ENCODE assay signal across 12 mouse cellular contexts in genomic region chr11:68549597-68549996, GRCm38 (mm10). TPM values are rescaled to one million over a fixed set of nuclear protein-coding genes. Genes with fewer than 3 reads are reported as not detected.
A peak's percentile ranks its signal among the peaks of the same experiment; 100 is the strongest.
DNase-seq lines count a peak whose midpoint lies in the region; ATAC-seq and TF ChIP-seq lines count a peak whose summit lies in the region.
"Had no signal": no experiment of that assay in that cellular context is flagged by ENCODE, and none has a peak within 500 bp of the region (broad histone marks: within the 10 kb centered on the region; RNA-seq: fewer than 3 reads in every experiment).

No protein-coding gene starts in this region.

- intact Hi-C loops in left cerebral cortex, postnatal 36 days (cut with DNase I) = no loop called here

- H3K36me3 ChIP-seq in intestine, postnatal 0 days (ENCODE audit: control insufficient read depth, insufficient read depth) = no peaks in the 10 kb centered on the region
- H3K36me3 ChIP-seq in intestine, embryonic 16.5 days (ENCODE audit: control insufficient read depth, insufficient read depth, low read length) = no peaks in the 10 kb centered on the region
- no peaks in the 10 kb centered on the region for H3K36me3 ChIP-seq in thymus, adult 2 months (ENCODE audit: control insufficient read depth, insufficient read depth, low read length)
- no peaks in the 10 kb centered on the region for H3K36me3 ChIP-seq in neural tube, embryonic 15.5 days

- no peaks in the 10 kb centered on the region for H3K27me3 ChIP-seq in intestine, postnatal 0 days (replicated peaks; ENCODE audit: control insufficient read depth, insufficient read depth, low read length)
- no peaks in the 10 kb centered on the region for H3K27me3 ChIP-seq in intestine, embryonic 16.5 days (replicated peaks; ENCODE audit: control insufficient read depth, insufficient read depth, low read length)
- H3K27me3 ChIP-seq in thymus, adult 2 months (ENCODE audit: control insufficient read depth, insufficient read depth, low read length) = no peaks in the 10 kb centered on the region
- H3K27me3 ChIP-seq in neural tube, embryonic 15.5 days (replicated peaks) = no peaks in the 10 kb centered on the region

- H3K4me2 ChIP-seq in intestine, postnatal 0 days (replicated peaks; ENCODE audit: low read depth) = no peak overlapping the region
- no peak overlapping the region for H3K4me2 ChIP-seq in intestine, embryonic 16.5 days (ENCODE audit: low read depth, low read length)
- no peak overlapping the region for H3K4me2 ChIP-seq in neural tube, embryonic 15.5 days

- H3K4me3 ChIP-seq in intestine, postnatal 0 days (ENCODE audit: low read depth, low read length) = no peak overlapping the region
- no peak overlapping the region for H3K4me3 ChIP-seq in intestine, embryonic 16.5 days (ENCODE audit: low read length)
- no peak overlapping the region for H3K4me3 ChIP-seq in thymus, adult 2 months (ENCODE audit: control insufficient read depth, insufficient read depth, low read length)
- no peak overlapping the region for H3K4me3 ChIP-seq in neural tube, embryonic 15.5 days (replicated peaks)

- no peaks in the 10 kb centered on the region for H3K9me3 ChIP-seq in intestine, postnatal 0 days (ENCODE audit: control insufficient read depth)
- H3K9me3 ChIP-seq in intestine, embryonic 16.5 days (ENCODE audit: control insufficient read depth, low read length) = no peaks in the 10 kb centered on the region
- H3K9me3 ChIP-seq in neural tube, embryonic 15.5 days (replicated peaks) = no peaks in the 10 kb centered on the region

- H3K9ac ChIP-seq in intestine, postnatal 0 days (ENCODE audit: low read depth, low read length) = no peak overlapping the region
- no peak overlapping the region for H3K9ac ChIP-seq in intestine, embryonic 16.5 days (ENCODE audit: low read depth, low read length)
- no peak overlapping the region for H3K9ac ChIP-seq in neural tube, embryonic 15.5 days (replicated peaks)

- no peak overlapping the region for H3K27ac ChIP-seq in intestine, postnatal 0 days (ENCODE audit: low read depth, low read length)
- no peak overlapping the region for H3K27ac ChIP-seq in intestine, embryonic 16.5 days (ENCODE audit: low read length)
- H3K27ac ChIP-seq in thymus, adult 2 months (ENCODE audit: control insufficient read depth, insufficient read depth, low read length) = no peak overlapping the region
- H3K27ac ChIP-seq in neural tube, embryonic 15.5 days (replicated peaks) = no peak overlapping the region

- ATAC-seq in intestine, postnatal 0 days = no peak
- ATAC-seq in intestine, embryonic 16.5 days = no peak
- no peak for ATAC-seq in neural tube, embryonic 15.5 days (ENCODE audit: low FRiP score)
- ATAC-seq: midbrain, embryonic 16.5 days had no signal

- H3K4me1 ChIP-seq in intestine, postnatal 0 days (replicated peaks; ENCODE audit: control insufficient read depth, insufficient read depth, low read length) = no peaks in the 10 kb centered on the region
- H3K4me1 ChIP-seq in intestine, embryonic 16.5 days (ENCODE audit: control insufficient read depth, insufficient read depth, low read length) = no peaks in the 10 kb centered on the region
- H3K4me1 ChIP-seq in thymus, adult 2 months (replicated peaks; ENCODE audit: control insufficient read depth, insufficient read depth, low read length) = peaks cover 8% of the 10 kb centered on the region
- H3K4me1 ChIP-seq in neural tube, embryonic 15.5 days = 0 out of 2 replicates have a peak, but pooled peaks cover 6% of the 10 kb centered on the region

- TF ChIP-seq CTCF in intestine, postnatal 0 days (IDR thresholded peaks at IDR 0.05; ENCODE audit: low read depth) = peak; percentile 74
- no peak for TF ChIP-seq CTCF in thymus, adult 2 months (IDR thresholded peaks at IDR 0.05; ENCODE audit: borderline replicate concordance, control insufficient read depth, extremely low read depth, insufficient read depth, low read length, poor library complexity)

- TF ChIP-seq POLR2A in thymus, adult 2 months (IDR thresholded peaks at IDR 0.05; ENCODE audit: control insufficient read depth, extremely low read depth, insufficient read depth, low read length, poor library complexity) = no peak

- WGBS in intestine, postnatal 0 days = 49% methylated on average over 3 of the region's 3 CpGs
- WGBS in intestine, embryonic 16.5 days = 50% methylated on average over 3 of the region's 3 CpGs
- WGBS in thymus, adult 2 months = 60% methylated on average over 3 of the region's 3 CpGs
- 53% methylated on average over 3 of the region's 3 CpGs for WGBS in neural tube, embryonic 15.5 days

- peak; percentile 22 for DNase-seq in thymus, adult 2 months
- no peak for DNase-seq in thymus, adult 18-20 months
- DNase-seq in c-Kit-positive CD71-positive TER-119-positive erythroid progenitor cells, embryonic 14.5 days (ENCODE audit: low spot score) = peak; percentile 10
- no peak for DNase-seq in left cerebral cortex, postnatal 36 days (ENCODE audit: low spot score in 2 of 2)
- DNase-seq in gastrocnemius, postnatal 25 days = no peak

RNA-seq across cellular contexts. Expression of gene Mfsd6l, which starts 6.4 kb away (rescaled TPM):
- polyA plus RNA-seq in intestine, postnatal 0 days (2015; fragmentation: Nextera tagmentation; extraction: Ambion mirVana) = 7.7 and 8.3 TPM in 2 replicates
- polyA plus RNA-seq in intestine, embryonic 16.5 days (2015; fragmentation: Nextera tagmentation; extraction: Ambion mirVana) = 4.5 and 6.8 TPM in 2 replicates
- polyA plus RNA-seq in thymus, adult 2 months (2012; rRNA removed) = 0.24 and 0.65 TPM in 2 replicates
- total RNA-seq in left cerebral cortex, postnatal 36 days (2021) = under 1 TPM in 1 of 2 experiments, not detected in 1; 0.18 TPM
- polyA plus RNA-seq in neural tube, embryonic 15.5 days (2015; fragmentation: Nextera tagmentation; extraction: Ambion mirVana) = 0.23 TPM in 1 of 2 replicates, not detected in the other
- total RNA-seq in gastrocnemius, postnatal 25 days (2021) = not detected
- total RNA-seq: gastrocnemius, adult 8-10 months; left cerebral cortex, postnatal 10 days had no signal

RNA-seq across cellular contexts. Expression of gene Ccdc42, which starts 37.2 kb away (rescaled TPM):
- 0.21 TPM in 1 of 2 replicates, not detected in the other for polyA plus RNA-seq in intestine, postnatal 0 days (2015; fragmentation: Nextera tagmentation; extraction: Ambion mirVana)
- 0.38 TPM in 1 of 2 replicates, not detected in the other for polyA plus RNA-seq in intestine, embryonic 16.5 days (2015; fragmentation: Nextera tagmentation; extraction: Ambion mirVana)
- not detected in 2 replicates for polyA plus RNA-seq in thymus, adult 2 months (2012; rRNA removed)
- 1 to 10 TPM in 1 of 2 experiments, under 1 TPM in 1; 0.82 to 1.3 TPM for total RNA-seq in left cerebral cortex, postnatal 36 days (2021)
- 0.20 TPM in 1 of 2 replicates, not detected in the other for polyA plus RNA-seq in neural tube, embryonic 15.5 days (2015; fragmentation: Nextera tagmentation; extraction: Ambion mirVana)
- total RNA-seq in gastrocnemius, postnatal 25 days (2021) = not detected
- total RNA-seq: gastrocnemius, adult 8-10 months; heart, postnatal 25 days had no signal

RNA-seq across cellular contexts. Expression of gene Pik3r6, which starts 46.8 kb away (rescaled TPM):
- polyA plus RNA-seq in intestine, postnatal 0 days (2015; fragmentation: Nextera tagmentation; extraction: Ambion mirVana) = 1.0 and 1.4 TPM in 2 replicates
- polyA plus RNA-seq in intestine, embryonic 16.5 days (2015; fragmentation: Nextera tagmentation; extraction: Ambion mirVana) = 2.4 and 2.5 TPM in 2 replicates
- 2.5 and 3.7 TPM in 2 replicates for polyA plus RNA-seq in thymus, adult 2 months (2012; rRNA removed)
- 1 to 10 TPM; 2.9 to 3.8 TPM for total RNA-seq in left cerebral cortex, postnatal 36 days (2021)
- 1.9 and 3.0 TPM in 2 replicates for polyA plus RNA-seq in neural tube, embryonic 15.5 days (2015; fragmentation: Nextera tagmentation; extraction: Ambion mirVana)
- total RNA-seq in gastrocnemius, postnatal 25 days (2021) = 1 to 10 TPM; 1.5 to 3.4 TPM

Comparison
In these comparisons a context has a peak if more than half of its experiments do, and no peak if none do; other contexts are left out.
1. DNase-seq: peak in thymus, adult 2 months (single experiment) and c-Kit-positive CD71-positive TER-119-positive erythroid progenitor cells, embryonic 14.5 days (single experiment); none in thymus, adult 18-20 months (0 of 2), left cerebral cortex, postnatal 36 days (0 of 2) and gastrocnemius, postnatal 25 days (single experiment).